Mouse (Mus musculus) lung, embryonic 14.5 days (tissue): ENCODE results near the gene Ptprg. TPM values are rescaled to one million over a fixed set of nuclear protein-coding genes. Genes with fewer than 3 reads are reported as not detected.

Experiments
- ATAC-seq: fragments of 200-750 bp; cut with Nextera tagmentation; 2 replicates; pipeline ENCODE4 v1.8.0; 2017; ENCODE audit warnings: mild to moderate bottlenecking, moderate TSS enrichment, moderate library complexity; ENCODE audit not compliant: insufficient read depth
- DNase-seq: peaks from one replicate; pipeline ENCODE4 v3.0.0-alpha.2; 2015
- H3K27ac ChIP-seq: fragments of 300-500 bp; sonication (generic); 2 replicates; pipeline ENCODE4 v1.5.1; 2014; ENCODE audit warnings: low read depth, mild to moderate bottlenecking, moderate library complexity
- H3K27me3 ChIP-seq: fragments of 300-500 bp; sonication (generic); 2 replicates; pipeline ENCODE4 v1.6.1; 2014; ENCODE audit warnings: low read length, control low read depth; ENCODE audit not compliant: insufficient read depth
- H3K36me3 ChIP-seq: fragments of 300-500 bp; sonication (generic); 2 replicates; pipeline ENCODE4 v1.6.1; 2014; ENCODE audit warnings: control low read depth; ENCODE audit not compliant: insufficient read depth
- H3K4me1 ChIP-seq: fragments of 300-500 bp; sonication (generic); 2 replicates; pipeline ENCODE4 v1.6.1; 2014; ENCODE audit warnings: antibody characterized with exemption, control low read depth; ENCODE audit not compliant: insufficient read depth
- H3K4me2 ChIP-seq: fragments of 300-500 bp; sonication (generic); 2 replicates; pipeline ENCODE4 v1.6.1; 2014; ENCODE audit warnings: mild to moderate bottlenecking
- H3K4me3 ChIP-seq: fragments of 300-500 bp; sonication (generic); 2 replicates; pipeline ENCODE4 v1.5.1; 2014; ENCODE audit warnings: low read depth, low read length
- H3K9ac ChIP-seq: fragments of 300-500 bp; sonication (generic); 2 replicates; pipeline ENCODE4 v1.6.1; 2014
- H3K9me3 ChIP-seq: fragments of 300-500 bp; sonication (generic); 2 replicates; pipeline ENCODE4 v1.6.1; 2016; ENCODE audit warnings: low read depth, low read length, control low read depth
- CTCF ChIP-seq: IDR thresholded peaks from 2 replicates; pipeline ENCODE4 v1.5.1; 2016; ENCODE audit warnings: antibody characterized with exemption, low read depth
- WGBS: fragments of 180-500 bp; shearing (Covaris S2); extraction: QIAGEN DNeasy Blood & Tissue Kit; methylation state at CpG from one replicate; pipeline ENCODE4 v1.1.7; 2014; 5-methylcytosine and 5-hydroxymethylcytosine counted together
- polyA plus RNA-seq: library from polyadenylated mRNA; unstranded; fragments of >200 nt; fragmentation: Nextera tagmentation; extraction: Ambion mirVana; gene quantifications from 2 replicates; pipeline ENCODE4 v1.2.1, GENCODE M21; 2014

The Ptprg gene
- polyA plus RNA-seq: 37.0 and 43.2 TPM in 2 replicates

DNA sequence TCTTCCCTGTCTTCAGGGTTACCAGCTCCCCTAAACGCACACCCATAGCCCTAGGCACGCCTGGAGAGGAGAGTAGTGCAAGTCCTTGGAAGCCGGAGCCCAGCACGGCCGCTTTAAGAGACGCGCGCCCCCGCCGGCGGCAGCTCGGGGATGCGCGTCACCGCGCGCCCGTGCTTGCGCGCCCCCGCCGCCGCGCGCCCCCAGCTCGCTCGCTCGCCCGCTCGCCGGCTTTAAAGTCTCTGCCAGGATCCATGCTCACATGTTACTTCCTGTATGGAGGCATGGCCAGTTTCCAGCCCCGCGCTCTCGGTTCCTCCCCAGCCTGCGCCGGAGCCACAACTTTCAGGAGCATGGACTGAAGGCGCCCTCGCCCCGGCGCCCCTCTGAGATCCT is at the start of gene Ptprg:
Gene Ptprg (plus strand): TSS at position 260 of the 393 bp plus-strand sequence.
- H3K4me1 ChIP-seq: peaks cover 2% of the 10 kb centered on the region; the same call in 1 of the 2 replicates
- H3K27me3 ChIP-seq: no peaks in the 10 kb centered on the region
- H3K9me3 ChIP-seq: no peaks in the 10 kb centered on the region
- TF ChIP-seq CTCF: no peak
- peak within 1 kb of the TSS; percentile 98 for H3K4me2 ChIP-seq
- ATAC-seq (peak; percentile 87), DNase-seq (peak; percentile 96)
- H3K4me3 ChIP-seq: peak within 1 kb of the TSS; percentile 75
- peak within 1 kb of the TSS; percentile 98 for H3K27ac ChIP-seq
- peak within 1 kb of the TSS; percentile 91 for H3K9ac ChIP-seq
- H3K36me3 ChIP-seq: no peaks in the 10 kb centered on the region
- WGBS: under 1% methylated on average over 40 of the region's 40 CpGs

DNA sequence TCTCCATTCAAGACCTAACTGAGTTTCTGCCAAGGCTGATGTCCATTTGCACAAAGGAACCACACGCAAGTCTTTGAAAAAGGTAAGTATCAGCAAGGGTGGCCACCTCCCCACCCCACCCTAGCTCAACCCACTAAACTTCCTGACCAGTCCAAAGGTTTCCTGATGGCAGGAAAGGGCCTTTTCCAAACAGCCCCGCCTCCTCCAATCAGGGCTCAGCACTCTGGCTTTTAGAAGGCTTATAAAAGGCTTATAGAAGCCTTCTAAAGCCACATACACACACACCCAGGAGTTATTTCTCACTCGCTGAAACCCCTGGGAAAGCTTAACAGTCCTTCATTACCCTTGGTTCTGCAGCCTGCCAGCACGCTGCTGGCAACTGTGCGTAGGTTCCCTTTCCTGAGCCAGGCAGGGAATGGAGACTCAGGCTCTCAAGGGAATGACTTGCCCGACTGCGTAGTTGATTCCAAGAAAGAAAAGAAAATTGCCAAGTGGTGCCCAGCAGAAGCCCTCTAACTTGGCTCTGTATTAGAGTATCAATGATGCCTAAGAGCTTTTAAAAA is 49.4 kb upstream of the Ptprg start:
- ATAC-seq (no peak), DNase-seq (no peak)
- Histone ChIP-seq H3K27ac (no peak overlapping the region), H3K4me2 (no peak overlapping the region), H3K9me3 (no peaks in the 10 kb centered on the region), H3K36me3 (no peaks in the 10 kb centered on the region), H3K4me1 (no peaks in the 10 kb centered on the region), H3K4me3 (no peak overlapping the region), H3K27me3 (no peaks in the 10 kb centered on the region), H3K9ac (no peak overlapping the region)
- WGBS: 72% methylated on average over 7 of the region's 7 CpGs
- TF ChIP-seq CTCF: no peak

DNA sequence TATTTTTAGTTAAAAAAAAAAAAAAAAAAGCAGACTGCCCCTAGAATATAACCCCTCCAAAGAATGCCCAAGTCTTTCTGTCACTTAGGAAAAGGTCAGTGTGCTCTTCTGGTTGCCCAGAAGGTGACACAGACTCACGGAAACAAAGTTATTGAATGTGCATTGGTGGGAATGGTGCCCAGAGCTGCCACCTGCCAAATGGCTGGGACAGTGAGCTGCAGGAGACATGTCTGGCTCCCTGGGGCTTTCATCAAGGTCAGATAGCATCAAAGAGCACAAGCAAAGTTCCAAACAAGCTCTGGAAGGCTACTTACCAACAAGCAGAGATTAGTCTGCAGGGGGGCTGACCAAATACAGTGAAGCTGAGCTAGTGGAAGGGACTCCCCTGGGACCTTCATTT is 43.2 kb upstream of the Ptprg start:
- TF ChIP-seq CTCF: no peak
- Histone ChIP-seq H3K9me3 (no peaks in the 10 kb centered on the region), H3K4me2 (no peak overlapping the region), H3K27me3 (no peaks in the 10 kb centered on the region), H3K36me3 (no peaks in the 10 kb centered on the region), H3K4me1 (no peaks in the 10 kb centered on the region), H3K4me3 (no peak overlapping the region), H3K9ac (no peak overlapping the region), H3K27ac (no peak overlapping the region)
- no peak for DNase-seq
- ATAC-seq: no peak
- 52% methylated on average over 1 of the region's 1 CpGs for WGBS

DNA sequence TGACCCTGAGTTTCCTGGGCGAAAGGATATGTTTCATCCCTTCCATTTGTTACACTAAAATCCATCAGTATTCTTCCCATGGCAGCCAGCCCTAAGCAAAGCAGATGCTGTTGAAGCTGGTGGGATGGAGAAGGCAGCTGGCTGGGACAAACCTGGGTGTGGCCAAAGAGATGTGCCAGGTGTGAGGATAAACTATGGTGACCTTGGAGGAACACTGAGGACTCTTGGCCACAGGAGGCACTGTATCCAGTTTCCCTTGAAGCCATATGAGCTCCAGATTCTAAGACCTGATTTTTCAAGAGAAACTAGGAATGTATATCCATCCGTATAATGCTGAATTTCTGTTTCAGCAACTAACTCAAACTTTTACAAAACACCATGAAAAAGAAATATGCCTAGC is 34.2 kb upstream of the Ptprg start:
- H3K27me3 ChIP-seq: no peaks in the 10 kb centered on the region
- no peaks in the 10 kb centered on the region for H3K4me1 ChIP-seq
- TF ChIP-seq CTCF: no peak
- no peak overlapping the region for H3K4me2 ChIP-seq
- H3K9ac ChIP-seq: no peak overlapping the region
- no peaks in the 10 kb centered on the region for H3K9me3 ChIP-seq
- no peak for DNase-seq
- no peak for ATAC-seq
- no peaks in the 10 kb centered on the region for H3K36me3 ChIP-seq
- 90% methylated on average over 2 of the region's 2 CpGs for WGBS
- no peak overlapping the region for H3K4me3 ChIP-seq
- H3K27ac ChIP-seq: no peak overlapping the region

DNA sequence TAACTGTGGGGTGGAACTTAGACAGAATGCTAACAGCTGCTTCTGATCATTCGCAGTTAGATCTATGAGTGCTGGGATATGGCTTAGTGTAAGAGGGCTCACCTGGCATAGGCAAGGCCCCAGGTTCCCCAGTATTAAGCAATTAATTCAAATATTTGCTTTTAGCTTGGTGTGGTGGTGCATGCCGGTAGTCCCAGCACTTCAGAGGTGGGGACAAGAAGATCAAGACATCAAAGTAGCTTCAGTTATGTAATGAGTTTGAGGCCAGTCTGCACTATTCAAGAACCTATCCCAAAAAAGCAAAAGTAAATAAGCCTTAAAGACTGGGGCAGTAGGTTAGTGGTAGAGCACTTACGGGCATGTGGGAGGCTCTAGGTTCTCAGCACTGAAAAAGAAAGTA is 30.3 kb upstream of the Ptprg start:
- H3K27me3 ChIP-seq: no peaks in the 10 kb centered on the region
- H3K4me2 ChIP-seq: no peak overlapping the region
- ATAC-seq (peak; percentile 47; the same call in 1 of the 2 replicates), DNase-seq (no peak)
- no peaks in the 10 kb centered on the region for H3K4me1 ChIP-seq
- H3K9ac ChIP-seq: no peak overlapping the region
- no peaks in the 10 kb centered on the region for H3K9me3 ChIP-seq
- H3K4me3 ChIP-seq: no peak overlapping the region
- TF ChIP-seq CTCF: no peak
- 59% methylated on average over 3 of the region's 3 CpGs for WGBS
- H3K36me3 ChIP-seq: no peaks in the 10 kb centered on the region
- H3K27ac ChIP-seq: no peak overlapping the region

DNA sequence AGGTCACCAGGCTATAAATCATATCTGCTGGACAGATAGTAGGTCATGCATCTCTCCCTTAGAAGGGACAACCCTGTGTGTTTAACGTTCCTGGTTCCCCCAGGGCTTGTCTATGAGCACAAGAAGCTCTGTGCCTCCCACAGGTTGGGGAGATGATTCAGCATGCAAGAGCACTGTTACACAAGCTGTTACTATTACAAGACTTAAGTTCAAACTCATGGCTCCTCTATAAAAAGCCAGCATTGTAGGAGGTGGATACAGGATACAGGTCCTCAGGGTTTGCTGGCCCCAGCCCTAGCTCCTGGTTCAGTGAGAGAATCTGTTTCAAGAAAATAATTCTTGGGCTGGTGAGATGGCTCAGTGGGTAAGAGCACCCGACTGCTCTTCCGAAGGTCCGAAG is 23.7 kb upstream of the Ptprg start:
- TF ChIP-seq CTCF: no peak
- Histone ChIP-seq H3K27ac (no peak overlapping the region), H3K36me3 (no peaks in the 10 kb centered on the region), H3K27me3 (no peaks in the 10 kb centered on the region), H3K4me1 (no peaks in the 10 kb centered on the region), H3K9me3 (no peaks in the 10 kb centered on the region), H3K4me3 (no peak overlapping the region), H3K4me2 (no peak overlapping the region), H3K9ac (no peak overlapping the region)
- DNase-seq (no peak), ATAC-seq (no peak)
- 87% methylated on average over 4 of the region's 4 CpGs for WGBS

DNA sequence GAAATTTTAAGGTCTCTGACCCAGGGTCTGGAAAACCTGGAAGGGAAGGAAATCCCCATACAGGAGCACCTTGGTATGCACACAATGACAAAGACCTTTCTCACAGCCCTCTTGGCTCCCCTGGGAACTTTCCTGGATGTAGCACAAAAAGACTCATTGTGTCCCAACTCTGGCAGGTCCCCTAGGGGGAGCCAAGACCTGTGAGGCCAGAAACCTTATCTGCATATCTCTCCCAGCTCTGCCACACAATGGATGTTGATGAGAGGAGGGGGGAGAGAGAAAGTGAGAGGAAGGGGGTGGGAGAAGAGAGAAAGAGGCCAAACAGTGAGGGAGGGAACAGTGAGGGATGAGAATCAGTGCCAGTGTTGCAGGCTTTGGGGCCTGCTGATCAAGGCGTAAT is 18.9 kb upstream of the Ptprg start:
- peak; percentile 45 for TF ChIP-seq CTCF
- no peaks in the 10 kb centered on the region for H3K9me3 ChIP-seq
- H3K27ac ChIP-seq: no peak overlapping the region
- ATAC-seq (peak; percentile 41; the same call in 1 of the 2 replicates), DNase-seq (peak; percentile 61)
- H3K4me2 ChIP-seq: no peak overlapping the region
- H3K27me3 ChIP-seq: no peaks in the 10 kb centered on the region
- H3K9ac ChIP-seq: no peak overlapping the region
- 45% methylated on average over 1 of the region's 1 CpGs for WGBS
- no peaks in the 10 kb centered on the region for H3K4me1 ChIP-seq
- H3K4me3 ChIP-seq: no peak overlapping the region
- H3K36me3 ChIP-seq: no peaks in the 10 kb centered on the region
